Mouse (Mus musculus) stomach, embryonic 14.5 days (tissue): ENCODE results near the gene Tbc1d17. TPM values are rescaled to one million over a fixed set of nuclear protein-coding genes. Genes with fewer than 3 reads are reported as not detected.
A peak's percentile ranks its signal among the peaks of the same experiment; 100 is the strongest.

Experiments
- ATAC-seq: fragments of 200-750 bp; cut with Nextera tagmentation; 2 replicates; pipeline ENCODE4 v1.8.0; 2017; ENCODE audit warnings: low read depth, moderate TSS enrichment; ENCODE audit not compliant: insufficient number of reproducible peaks, insufficient read depth, low FRiP score
- H3K27ac ChIP-seq: fragments of 300-500 bp; sonication (generic); 2 replicates; pipeline ENCODE4 v1.5.1; 2014; ENCODE audit warnings: mild to moderate bottlenecking, low read length, moderate library complexity, mixed read lengths
- H3K27me3 ChIP-seq: fragments of 300-500 bp; sonication (generic); 2 replicates; pipeline ENCODE4 v1.6.1; 2014; ENCODE audit warnings: low read length, control low read depth, mixed read lengths; ENCODE audit not compliant: control insufficient read depth, insufficient read depth
- H3K36me3 ChIP-seq: fragments of 300-500 bp; sonication (generic); 2 replicates; pipeline ENCODE4 v1.6.1; 2014; ENCODE audit warnings: mild to moderate bottlenecking, control low read depth, low read length, moderate library complexity, mixed read lengths; ENCODE audit not compliant: control insufficient read depth, insufficient read depth
- H3K4me1 ChIP-seq: fragments of 300-500 bp; sonication (generic); 2 replicates; pipeline ENCODE4 v1.6.1; 2014; ENCODE audit warnings: low read length, control low read depth, mixed read lengths; ENCODE audit not compliant: control insufficient read depth, insufficient read depth
- H3K4me2 ChIP-seq: fragments of 300-500 bp; sonication (generic); replicated peaks from 2 replicates; pipeline ENCODE4 v1.6.1; 2014; ENCODE audit warnings: low read depth, low read length, control low read depth
- H3K4me3 ChIP-seq: fragments of 300-500 bp; sonication (generic); 2 replicates; pipeline ENCODE4 v1.5.1; 2014; ENCODE audit warnings: low read depth, low read length, control low read depth
- H3K9ac ChIP-seq: fragments of 300-500 bp; sonication (generic); replicated peaks from 2 replicates; pipeline ENCODE4 v1.6.1; 2014; ENCODE audit warnings: low read depth, mild to moderate bottlenecking, control low read depth, low read length, moderate library complexity, mixed read lengths
- H3K9me3 ChIP-seq: fragments of 300-500 bp; sonication (generic); 2 replicates; pipeline ENCODE4 v1.6.1; 2016; ENCODE audit warnings: low read depth, low read length, control low read depth; ENCODE audit not compliant: control insufficient read depth
- WGBS: fragments of 180-500 bp; shearing (Covaris S2); extraction: QIAGEN DNeasy Blood & Tissue Kit; methylation state at CpG from one replicate; pipeline ENCODE4 v1.1.7; 2014; 5-methylcytosine and 5-hydroxymethylcytosine counted together
- polyA plus RNA-seq: library from polyadenylated mRNA; unstranded; fragments of >200 nt; fragmentation: Nextera tagmentation; extraction: Ambion mirVana; gene quantifications from 2 replicates; pipeline ENCODE4 v1.2.1, GENCODE M21; 2014

Gene Tbc1d17
- polyA plus RNA-seq, 1 experiment from 2014 or later, result 71.8 TPM

DNA sequence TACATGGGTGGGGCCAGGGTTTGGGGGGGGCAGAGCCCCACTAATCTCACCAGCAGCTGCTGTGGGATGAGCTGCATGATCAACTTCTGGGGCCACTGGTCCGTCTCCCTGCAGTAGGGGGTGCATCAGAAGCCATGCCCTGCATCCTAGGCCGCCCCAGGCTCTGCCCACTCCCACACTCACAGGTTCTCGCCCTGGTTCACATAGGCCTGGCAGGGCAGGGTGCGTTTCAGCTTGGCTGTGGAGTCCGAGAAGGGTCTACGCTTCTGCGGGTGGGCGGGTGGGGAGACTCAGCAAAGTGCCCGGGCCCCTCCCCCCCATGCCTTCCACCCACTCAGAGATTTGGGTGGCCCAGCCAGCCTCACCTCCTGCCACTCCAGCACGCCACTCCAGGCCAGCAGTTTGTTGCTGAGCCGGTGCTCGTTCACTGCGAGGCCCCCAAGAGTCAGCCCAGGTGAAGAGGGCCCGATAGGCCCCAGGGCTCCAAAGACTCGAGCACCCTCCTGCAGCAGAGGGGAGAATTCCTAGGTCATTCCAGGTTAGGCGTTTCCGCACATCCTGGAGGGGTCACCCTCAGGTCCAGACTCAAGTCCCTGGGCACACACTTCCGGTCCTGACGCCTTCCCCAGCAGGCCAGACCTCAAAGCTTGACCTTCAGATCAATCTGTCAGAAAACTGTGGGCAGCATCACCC, 18.3 kb upstream of the Tbc1d17 start:
- Histone ChIP-seq H3K27me3 (no peaks in the 10 kb centered on the region), H3K9ac (no peak overlapping the region; the same call in 1 of the 2 replicates), H3K9me3 (no peaks in the 10 kb centered on the region), H3K27ac (peak overlapping the region; percentile 39), H3K4me2 (peak overlapping the region; percentile 82), H3K4me3 (peak overlapping the region; percentile 94), H3K36me3 (peaks cover 42% of the 10 kb centered on the region), H3K4me1 (peaks cover 35% of the 10 kb centered on the region)
- 47% methylated on average over 19 of the region's 19 CpGs for WGBS
- ATAC-seq, result no peak

DNA sequence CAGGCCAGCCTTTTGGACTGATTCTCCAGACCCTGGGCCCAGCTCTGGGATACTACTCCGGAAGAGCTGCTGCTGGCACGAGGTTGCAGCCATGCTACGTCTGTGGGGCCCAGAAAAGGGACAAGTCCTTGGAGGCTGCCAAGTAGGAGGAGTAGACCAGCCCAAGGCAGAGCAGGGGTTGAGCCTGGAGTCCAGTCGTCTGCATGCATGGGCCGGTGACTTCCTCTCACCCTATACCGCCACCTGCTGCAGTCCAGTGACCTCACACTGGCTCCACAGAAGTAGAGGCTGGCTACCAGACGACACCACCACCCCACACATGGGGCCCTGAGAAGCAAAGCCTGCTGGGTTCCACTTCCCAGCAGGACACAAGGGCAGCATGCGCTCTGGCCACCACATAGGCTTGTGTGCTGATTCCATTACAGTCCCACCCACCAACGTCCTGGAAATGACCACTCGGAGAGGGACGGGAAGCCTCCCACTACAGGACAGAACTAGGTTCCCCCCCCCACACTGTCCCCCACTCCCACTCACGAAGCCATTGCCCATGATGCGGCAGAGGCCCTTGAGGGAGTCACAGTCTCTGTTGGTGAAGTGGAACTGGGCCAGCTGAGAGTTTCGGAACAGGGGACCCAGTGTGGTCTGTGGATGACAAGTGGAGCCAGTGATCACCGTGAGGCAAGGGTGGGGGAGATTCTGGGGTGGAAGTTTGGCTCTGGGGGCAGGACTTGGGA, 17.6 kb upstream of the Tbc1d17 start:
- ATAC-seq, result no peak
- H3K9ac ChIP-seq, result no peak overlapping the region
- WGBS, result 43% methylated on average over 15 of the region's 15 CpGs
- H3K27ac ChIP-seq, result peak overlapping the region; percentile 39
- no peaks in the 10 kb centered on the region for H3K27me3 ChIP-seq
- H3K4me3 ChIP-seq, result peak overlapping the region; percentile 15; the same call in 1 of the 2 replicates
- peak overlapping the region; percentile 82 for H3K4me2 ChIP-seq
- peaks cover 47% of the 10 kb centered on the region for H3K36me3 ChIP-seq
- H3K4me1 ChIP-seq, result peaks cover 35% of the 10 kb centered on the region
- no peaks in the 10 kb centered on the region for H3K9me3 ChIP-seq

DNA sequence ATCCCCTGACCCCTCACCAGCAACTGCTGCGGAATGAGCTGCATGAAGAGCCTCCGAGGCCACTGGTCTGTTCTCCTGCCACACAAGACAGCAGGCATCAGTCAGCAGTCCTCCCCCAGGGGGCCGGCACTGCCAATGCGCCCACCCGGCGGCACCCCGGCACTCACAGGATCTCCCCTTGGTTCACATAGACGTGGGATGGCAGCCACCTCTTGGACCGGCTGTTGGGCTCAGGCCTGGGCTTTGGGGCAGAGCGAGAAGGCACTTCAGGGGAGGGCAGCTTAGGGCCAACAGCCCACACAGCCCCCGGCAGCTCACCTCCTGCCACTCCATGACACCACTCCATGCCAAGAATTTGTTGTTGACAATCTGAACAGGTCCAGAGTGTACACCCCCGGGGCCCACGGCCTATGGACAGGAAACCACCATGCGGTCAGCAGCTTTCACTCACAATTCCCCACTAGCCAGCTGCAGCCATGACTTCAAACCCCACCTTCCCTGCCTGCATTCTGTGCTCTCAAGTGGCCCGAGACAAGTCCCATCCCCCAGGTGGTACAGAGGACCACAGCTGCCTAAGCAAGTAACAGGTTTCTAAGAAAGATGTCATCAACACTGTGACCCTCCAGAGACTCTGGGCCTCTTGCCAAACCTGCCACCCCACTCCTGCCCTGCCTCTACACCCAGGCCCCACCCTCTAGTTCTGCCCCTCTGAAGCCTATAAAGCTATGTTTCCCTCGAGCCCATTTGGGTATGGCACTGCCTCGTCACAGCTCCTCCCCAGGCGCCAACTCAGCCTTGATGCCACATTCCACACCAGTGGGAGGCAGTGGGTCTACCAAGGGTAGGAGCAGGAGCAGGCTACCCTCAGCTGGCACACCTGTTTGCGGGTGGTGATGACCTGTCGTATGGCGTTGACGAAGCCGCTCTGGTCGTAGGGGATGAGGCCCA, 16.0 kb upstream of the Tbc1d17 start:
- Histone ChIP-seq H3K9ac (no peak overlapping the region), H3K4me1 (peaks cover 39% of the 10 kb centered on the region), H3K4me3 (no peak overlapping the region), H3K27ac (no peak overlapping the region), H3K4me2 (no peak overlapping the region), H3K36me3 (peaks cover 50% of the 10 kb centered on the region), H3K27me3 (no peaks in the 10 kb centered on the region), H3K9me3 (no peaks in the 10 kb centered on the region)
- WGBS, result 81% methylated on average over 24 of the region's 24 CpGs
- ATAC-seq, result no peak

DNA sequence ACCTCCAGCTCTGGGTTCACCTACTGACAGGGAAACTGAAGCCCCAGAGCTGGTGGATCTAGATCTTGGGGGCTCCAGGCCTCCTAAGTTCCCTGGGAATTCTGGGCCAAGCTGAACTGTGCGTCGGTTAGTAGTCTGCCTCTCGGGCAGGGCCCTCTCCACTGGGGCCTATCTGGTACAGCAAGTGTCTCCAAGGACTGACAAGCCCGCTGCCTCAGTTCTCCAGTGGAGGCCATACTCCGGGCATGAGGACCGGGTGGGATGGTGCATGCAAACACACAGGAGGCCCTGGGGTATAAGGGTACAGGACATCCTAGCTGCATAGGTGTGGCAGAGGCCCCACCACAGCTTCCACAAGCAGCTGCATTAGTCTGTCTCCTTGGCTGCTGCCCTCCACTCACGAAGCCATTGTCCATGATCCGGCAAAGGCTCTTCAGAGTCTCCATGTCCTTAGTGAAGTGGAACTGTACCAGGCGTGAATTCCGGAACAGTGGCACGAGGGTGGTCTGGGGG, 15.2 kb upstream of the Tbc1d17 start:
- Histone ChIP-seq H3K9ac (no peak overlapping the region), H3K27me3 (no peaks in the 10 kb centered on the region), H3K4me3 (no peak overlapping the region), H3K27ac (no peak overlapping the region), H3K4me1 (peaks cover 39% of the 10 kb centered on the region), H3K36me3 (peaks cover 54% of the 10 kb centered on the region), H3K4me2 (no peak overlapping the region), H3K9me3 (no peaks in the 10 kb centered on the region)
- ATAC-seq, result no peak
- 81% methylated on average over 11 of the region's 11 CpGs for whole genome bisulfite sequencing

DNA sequence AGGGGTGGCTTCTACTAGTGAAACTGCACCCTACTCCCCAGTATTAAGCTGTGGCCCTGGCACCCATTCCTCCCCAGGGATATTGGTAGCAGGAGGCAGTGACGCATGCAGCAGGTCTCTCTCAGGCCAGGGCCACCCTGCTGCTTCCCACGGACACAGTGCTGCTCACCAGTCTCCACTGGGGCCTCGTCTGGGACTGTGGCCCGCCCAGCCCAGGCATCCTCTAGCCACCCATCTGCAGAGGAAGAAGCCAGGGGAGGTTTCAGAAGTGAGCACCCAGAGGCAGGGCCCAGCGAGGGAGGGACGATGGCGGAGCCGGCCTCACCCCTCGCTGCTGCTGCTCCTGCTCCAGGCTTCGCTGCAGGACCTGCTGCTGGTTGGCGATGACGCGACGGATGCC, 14.3 kb upstream of the Tbc1d17 start:
- no peaks in the 10 kb centered on the region for H3K9me3 ChIP-seq
- no peak overlapping the region for H3K4me2 ChIP-seq
- H3K27me3 ChIP-seq, result no peaks in the 10 kb centered on the region
- ATAC-seq, result no peak
- no peak overlapping the region for H3K27ac ChIP-seq
- H3K36me3 ChIP-seq, result peaks cover 54% of the 10 kb centered on the region
- H3K4me3 ChIP-seq, result no peak overlapping the region
- WGBS, result 85% methylated on average over 13 of the region's 14 CpGs
- H3K9ac ChIP-seq, result no peak overlapping the region
- H3K4me1 ChIP-seq, result peaks cover 38% of the 10 kb centered on the region

DNA sequence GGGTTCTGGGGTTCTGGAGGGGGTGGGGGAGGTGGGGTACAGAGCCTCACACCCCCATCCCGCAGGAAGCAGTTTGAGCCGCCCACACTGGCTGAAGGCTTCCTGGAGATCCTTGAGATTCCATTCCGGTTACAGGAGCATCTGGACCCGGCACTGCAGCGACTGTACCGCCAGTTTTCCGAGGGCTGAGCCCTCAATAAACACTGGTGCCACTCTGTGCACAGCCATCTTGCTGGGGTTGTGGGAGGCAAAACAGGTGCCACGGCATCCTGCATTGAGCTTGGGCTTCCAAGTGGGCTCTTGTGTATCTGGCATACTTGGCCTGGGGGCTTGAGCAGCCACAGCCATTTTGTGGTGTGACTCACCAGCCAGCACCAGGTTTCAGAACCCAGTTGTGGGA, 13.6 kb upstream of the Tbc1d17 start:
- H3K4me1 ChIP-seq, result peaks cover 37% of the 10 kb centered on the region
- no peak overlapping the region for H3K4me2 ChIP-seq
- no peaks in the 10 kb centered on the region for H3K27me3 ChIP-seq
- no peak overlapping the region for H3K4me3 ChIP-seq
- no peak overlapping the region for H3K27ac ChIP-seq
- 88% methylated on average over 8 of the region's 8 CpGs for WGBS
- H3K36me3 ChIP-seq, result peaks cover 54% of the 10 kb centered on the region
- ATAC-seq, result no peak
- no peaks in the 10 kb centered on the region for H3K9me3 ChIP-seq
- H3K9ac ChIP-seq, result no peak overlapping the region

DNA sequence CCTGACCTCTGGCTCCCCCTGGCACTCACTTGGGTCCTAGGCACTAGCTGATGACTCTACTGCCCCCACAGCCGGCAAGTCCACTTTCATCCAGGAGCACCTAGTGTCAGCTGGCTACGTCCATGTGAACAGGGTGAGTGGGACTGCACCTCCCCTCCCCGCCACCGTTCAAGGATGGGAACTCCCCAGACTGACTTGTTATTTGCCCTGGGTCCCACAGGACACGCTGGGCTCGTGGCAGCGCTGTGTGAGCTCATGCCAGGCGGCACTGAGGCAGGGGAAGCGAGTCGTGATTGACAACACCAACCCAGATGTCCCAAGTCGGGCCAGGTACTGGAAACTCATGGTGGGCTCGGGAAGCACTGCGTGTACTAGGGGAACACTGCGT, 12.5 kb upstream of the Tbc1d17 start:
- Histone ChIP-seq H3K27me3 (no peaks in the 10 kb centered on the region), H3K4me3 (no peak overlapping the region), H3K9me3 (no peaks in the 10 kb centered on the region), H3K4me2 (no peak overlapping the region), H3K9ac (no peak overlapping the region), H3K4me1 (peaks cover 29% of the 10 kb centered on the region), H3K27ac (no peak overlapping the region), H3K36me3 (peaks cover 52% of the 10 kb centered on the region)
- 82% methylated on average over 14 of the region's 14 CpGs for WGBS
- ATAC-seq, result no peak
